Mouse (Mus musculus) CH12F3 (cell line): ENCODE results near the gene Psat1.

ENCODE experiments used
- in situ Hi-C: fragments of 300-500 bp; cut with MboI; formaldehyde crosslinking; loops from 2 replicates; pipeline ENCODE4 v1.14.3; 2020; ENCODE audit warnings: low sequenced_read_pairs

Gene Psat1

DNA sequence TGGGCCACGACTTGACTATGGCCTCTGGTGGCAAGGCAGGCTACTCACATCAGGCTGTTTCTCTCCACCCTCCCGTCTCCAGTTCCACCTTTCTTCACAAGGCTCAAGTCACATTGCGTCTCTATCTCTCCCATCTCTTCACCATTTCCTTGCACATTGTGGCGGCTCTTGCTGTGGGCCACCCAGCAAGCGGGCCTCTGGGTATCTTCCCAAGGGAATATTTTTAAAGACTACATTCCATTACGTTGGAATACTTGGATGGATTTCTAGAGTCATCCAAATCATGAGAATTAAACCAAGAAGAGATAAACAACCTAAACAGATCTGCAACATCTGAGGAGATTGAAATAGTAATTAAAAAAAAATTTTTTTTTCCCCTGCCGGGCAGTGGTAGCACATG is at the start of gene Psat1:
TSS of gene Psat1 (minus strand) at position 101 of the 400 bp plus-strand sequence.
- in situ Hi-C loops: no loop called here

DNA sequence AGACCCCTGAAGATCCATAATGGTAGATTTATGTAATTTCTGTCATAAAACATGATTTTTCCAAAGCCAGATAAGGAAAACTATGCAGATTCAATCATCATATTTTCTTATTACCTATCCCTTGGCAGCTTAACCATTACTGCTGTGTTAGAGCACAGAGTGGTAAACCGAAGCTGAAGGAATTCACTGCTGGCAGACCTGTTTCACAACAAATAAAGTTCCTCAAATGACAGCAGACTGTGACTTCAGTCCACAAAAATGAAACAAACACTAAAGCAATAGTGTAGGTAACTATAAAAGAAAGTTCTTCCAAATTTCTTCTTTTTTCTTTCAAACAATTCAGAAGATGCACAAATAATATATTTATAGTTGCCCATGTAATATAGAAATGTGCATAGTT is 43.0 kb upstream of the Psat1 start:
- in situ Hi-C loops: no loop called here

DNA sequence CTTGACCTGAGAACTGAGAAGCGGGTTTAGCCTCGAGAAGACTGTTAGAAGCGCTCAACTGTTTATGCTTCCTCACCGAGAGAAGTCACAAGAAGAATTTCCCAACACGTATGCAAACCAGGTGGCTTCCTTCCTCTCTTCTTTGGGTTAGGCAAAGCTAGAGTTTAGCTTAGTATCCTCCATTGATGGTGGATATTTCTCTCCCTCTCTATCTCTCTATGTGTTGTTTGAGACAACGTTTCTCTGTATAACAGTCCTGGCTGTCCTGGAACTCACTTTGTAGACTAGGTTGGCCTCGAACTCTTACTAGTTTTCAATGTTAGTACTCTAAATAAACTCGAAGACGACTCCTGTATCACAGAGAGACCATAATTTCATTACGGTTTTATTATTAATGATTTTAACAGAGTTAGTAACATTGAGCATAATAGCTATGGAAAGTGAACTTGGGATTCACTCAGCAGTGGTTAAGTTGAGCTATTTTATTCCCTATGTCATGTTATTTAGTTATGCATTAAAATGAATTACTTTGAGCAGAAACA is 38.1 kb upstream of the Psat1 start:
- in situ Hi-C loops: no loop called here

DNA sequence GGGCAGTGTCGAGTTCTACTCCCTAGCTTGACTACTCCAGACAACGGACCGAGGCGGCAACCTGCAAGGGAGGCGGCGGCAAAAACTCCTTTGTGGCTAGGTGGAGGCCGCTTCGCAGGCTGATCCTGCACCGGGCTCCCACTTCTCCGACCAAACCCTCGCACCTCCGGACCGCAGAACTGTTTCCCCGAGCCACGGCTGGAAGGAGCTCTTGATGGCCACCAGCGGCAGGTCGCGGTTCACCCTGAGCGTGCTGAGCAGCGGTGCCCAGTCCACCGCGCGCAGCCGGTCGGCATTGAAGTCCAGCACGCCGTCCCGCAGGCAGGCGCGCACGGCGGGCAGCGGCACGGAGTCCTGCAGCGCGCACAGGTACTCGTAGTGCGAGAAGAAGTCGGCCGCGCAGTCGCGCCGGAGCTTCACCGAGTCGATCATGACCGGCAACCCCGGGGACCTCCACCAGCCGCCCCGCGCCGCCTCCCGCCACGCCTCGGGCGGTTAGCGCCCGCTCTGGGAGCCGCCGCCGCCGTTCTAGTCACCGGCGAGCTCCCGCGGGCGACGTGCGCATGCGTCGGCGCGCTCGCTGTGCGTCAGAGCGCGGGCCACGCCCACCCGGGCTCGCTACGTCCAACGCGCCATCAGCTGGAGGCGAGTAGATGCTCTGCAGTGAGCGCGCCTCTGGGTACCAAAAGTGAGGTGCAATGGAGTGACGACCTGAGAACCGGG is 37.5 kb upstream of the Psat1 start, which contains the start of gene Cep78:
TSS of gene Cep78 (minus strand) at position 541 of the 723 bp plus-strand sequence.
- in situ Hi-C loops: no loop called here

DNA sequence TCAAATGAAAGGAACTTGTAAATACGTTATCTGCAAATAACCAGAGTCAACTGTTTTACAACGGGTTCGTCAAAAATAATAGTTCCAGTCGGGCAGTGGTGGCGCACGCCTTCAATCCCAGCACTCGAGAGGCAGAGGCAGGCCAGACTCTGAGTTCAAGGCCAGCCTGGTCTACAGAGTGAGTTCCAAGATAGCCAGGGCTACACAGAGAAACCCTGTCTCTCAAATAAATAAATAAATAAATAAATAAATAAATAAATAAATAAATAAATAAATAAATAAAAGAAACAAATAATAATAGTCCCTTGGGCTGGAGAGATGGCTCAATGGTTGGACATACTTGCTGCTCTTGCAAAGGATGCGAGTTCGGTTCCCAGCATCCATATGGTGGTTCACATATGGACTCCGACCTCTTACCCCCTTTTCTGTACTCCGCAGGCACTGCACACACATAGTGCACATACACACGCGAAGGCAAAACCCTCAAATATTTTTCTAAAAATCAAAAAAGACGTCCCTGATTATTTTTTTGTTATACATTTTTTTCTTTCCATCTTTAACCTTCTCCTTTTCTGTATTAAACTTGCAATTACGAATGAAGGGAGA is 36.7 kb upstream of the Psat1 start:
- in situ Hi-C loops: no loop called here

DNA sequence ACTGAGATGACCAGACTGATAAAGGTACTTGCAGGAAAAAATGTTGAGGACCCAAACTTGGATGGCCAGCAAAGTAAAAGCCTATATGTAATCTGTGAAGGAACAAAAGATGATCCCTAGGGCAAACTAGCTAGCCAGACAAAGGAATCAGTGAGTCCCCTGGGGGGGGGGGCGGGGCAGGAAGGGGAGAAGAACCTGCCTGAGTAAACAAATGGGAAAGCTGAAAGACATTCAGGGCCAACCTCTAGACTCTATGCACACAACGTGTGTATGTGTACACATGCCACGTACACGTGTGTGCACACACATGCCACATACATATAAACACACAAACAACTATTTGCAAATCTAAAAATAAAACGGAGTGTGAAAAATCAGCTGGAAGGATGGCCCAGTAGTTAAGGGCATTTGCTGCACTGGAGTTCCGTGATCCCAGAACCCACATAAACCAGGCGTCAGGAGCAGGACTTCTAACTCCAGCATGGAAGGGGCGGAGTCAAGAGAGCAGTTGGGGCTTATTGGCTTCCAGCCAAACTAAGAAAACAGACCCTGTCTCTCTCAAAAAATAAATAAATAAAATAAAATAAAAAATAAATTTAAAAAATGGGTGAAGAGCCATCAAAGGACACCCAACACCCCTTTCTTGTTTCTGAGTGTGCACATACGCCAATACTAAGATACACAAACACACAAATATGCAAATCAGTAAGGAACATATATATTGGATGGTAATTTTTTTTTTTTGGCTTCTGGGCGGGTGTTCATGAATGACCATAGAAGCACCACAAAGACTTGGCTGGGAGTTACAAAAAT is 36.0 kb upstream of the Psat1 start:
- in situ Hi-C loops: no loop called here

DNA sequence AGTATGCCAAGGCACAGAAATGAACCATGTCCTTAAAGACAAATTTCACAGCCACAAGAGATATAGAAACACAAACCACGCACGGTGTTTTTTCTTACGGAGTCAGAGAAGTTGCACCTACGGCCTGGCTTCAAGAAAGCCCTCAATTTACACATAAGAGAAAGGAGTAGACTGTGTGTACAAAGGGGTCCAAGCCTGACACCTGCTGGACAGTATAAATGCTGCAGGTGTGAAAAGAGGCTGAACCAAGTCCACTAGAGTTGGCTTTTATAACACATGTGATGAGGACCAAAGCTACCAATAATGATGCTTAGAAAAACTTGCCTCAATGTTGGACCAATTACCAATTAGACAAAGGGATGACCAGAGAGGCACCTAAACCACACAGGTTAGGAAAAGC is 34.7 kb upstream of the Psat1 start:
- in situ Hi-C loops: no loop called here

DNA sequence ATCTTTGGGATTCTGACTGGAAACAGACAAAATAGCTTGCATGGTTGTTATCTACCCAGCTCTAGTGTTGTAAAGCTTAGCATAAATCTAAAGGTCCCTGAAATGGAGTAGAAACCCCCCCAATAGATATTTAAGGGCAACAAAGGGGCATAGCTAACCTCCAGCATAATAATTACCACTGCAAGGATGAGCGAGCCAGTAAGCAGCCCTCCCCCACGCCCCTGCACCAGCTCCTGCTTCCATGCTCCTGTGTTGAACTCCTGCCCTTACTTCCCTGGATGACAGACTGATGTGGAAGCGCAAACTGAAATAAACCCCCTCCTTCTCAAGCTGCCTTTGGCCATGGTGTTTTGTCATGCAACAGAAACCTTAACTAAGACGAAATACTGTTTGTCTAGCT is 26.2 kb upstream of the Psat1 start:
- in situ Hi-C loops: no loop called here

DNA sequence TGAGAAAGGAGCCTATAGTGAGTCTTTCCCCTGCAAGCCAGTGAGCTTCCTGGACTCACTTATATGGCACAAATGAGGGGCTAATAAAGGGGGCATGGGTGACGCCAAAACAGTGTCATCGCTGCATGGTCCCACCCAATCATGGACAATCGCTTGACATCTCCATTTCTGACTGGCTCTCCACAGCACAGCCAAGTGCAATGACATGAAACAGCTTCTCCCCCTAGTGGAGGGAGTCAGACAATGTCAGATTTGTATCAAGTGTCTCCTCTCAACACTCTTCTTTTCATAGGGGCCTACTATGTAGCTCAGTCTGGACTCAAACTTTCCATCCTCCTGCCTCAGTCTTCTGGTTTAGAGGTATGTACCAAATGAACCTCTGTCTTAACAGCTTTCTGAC is 17.9 kb upstream of the Psat1 start:
- in situ Hi-C loops: no loop called here

DNA sequence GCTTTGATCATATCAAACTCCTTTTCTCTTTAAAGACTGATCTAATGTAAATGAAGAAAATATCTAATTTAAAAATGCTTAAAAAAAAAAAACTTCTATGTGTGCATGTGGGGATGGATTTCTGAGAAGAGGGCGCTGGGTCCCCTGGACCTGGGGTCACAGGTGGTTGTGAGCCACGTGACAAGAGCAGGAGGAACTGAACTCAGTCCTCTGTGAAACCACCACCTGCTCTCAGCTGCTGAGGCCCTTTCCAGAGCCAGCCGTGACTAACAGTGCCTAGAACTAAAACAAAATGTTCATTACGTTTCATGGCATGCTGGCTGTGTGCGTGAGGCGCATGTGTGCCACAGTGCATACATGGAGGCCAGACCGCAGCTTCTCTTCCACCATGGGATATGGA is 17.4 kb upstream of the Psat1 start:
- in situ Hi-C loops: no loop called here

DNA sequence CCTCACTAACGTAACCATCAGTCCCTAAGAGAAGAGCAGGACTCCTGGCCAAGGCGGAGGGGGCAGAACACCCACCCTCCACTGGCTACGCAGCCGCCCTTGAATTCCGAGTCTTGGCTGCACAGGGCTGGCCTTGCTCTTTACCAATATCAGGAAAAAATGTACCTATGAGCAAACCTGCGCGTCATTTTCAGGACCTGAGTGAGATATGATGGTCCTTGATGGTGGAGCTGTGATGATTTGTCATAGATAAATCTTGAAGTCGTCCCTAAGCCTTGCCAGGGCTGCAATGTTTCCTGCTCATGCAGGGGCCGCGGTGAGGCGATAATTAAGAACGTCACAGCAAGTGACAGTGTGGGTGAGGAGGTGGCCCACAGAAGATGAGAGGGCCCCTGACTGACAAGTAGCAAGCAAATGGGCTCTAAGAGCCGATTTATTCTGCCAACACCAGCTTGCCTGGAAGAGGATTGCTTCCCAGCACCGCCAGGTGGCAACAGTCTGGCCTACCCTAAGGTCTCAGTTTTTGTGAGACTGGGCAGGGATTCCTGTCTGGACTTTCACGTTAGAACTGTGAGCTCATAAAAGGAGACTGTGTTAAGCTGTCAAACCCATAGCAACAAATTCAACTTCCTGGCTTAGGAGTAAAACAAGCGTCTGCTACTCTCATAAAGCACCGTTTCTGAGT is 16.0 kb upstream of the Psat1 start:
- in situ Hi-C loops: no loop called here

DNA sequence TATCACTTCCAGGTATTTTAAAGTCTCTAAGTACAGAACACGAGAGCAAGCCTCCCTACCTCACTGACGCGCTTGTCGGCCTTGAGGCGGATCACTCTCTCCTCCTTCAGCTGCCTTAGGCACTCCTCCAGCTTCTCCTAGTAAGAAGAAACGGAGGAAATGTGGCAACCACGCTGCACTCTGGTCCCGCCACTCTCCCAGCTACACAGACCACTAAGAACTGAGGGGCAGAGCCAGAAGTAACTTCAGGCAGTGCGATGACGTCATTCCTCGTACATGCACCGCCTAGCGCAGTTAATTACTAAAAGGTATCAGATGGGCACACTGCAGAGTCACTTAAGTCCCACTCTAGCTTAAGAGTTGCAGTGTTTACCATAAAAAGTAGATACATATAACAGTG is 15.2 kb upstream of the Psat1 start:
- in situ Hi-C loops: no loop called here

DNA sequence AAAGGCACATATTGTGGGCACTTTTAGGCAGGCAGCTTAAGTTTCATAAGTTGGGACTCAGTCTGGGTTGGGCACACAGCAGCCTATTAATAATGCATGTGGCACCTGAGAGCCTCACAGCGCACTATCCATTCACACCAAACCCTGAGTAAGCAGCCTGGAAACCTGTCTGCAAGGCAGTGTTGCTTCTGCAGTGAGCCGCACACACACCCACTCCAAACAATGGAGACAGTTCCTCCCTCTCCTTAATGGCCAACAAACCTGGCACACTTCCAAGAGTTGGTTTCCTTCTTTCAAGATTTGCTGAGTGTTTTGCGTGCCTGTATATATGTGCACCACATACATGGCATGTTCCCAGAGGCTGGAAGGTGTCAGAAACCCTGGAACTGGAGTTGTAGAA is 3.1 kb upstream of the Psat1 start:
- in situ Hi-C loops: no loop called here

DNA sequence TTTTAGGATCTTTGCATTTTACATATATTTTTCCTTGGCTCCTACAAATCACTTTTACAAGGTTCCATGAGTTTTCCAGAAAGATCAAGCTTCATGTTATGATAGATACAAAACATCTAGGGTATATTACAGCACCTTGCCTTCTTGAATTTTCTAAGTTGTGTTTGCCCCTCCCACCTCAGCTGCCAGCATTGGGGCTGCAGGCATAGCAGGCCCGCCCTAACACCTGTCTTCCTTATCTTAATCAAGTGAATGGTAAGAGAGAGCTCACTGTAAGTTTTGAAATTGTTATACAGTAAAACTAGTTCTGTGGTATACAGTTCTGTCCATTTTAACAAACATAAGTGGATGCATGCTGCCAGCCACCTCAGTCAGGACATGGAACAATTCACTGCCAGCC is 1.7 kb upstream of the Psat1 start:
- in situ Hi-C loops: no loop called here

DNA sequence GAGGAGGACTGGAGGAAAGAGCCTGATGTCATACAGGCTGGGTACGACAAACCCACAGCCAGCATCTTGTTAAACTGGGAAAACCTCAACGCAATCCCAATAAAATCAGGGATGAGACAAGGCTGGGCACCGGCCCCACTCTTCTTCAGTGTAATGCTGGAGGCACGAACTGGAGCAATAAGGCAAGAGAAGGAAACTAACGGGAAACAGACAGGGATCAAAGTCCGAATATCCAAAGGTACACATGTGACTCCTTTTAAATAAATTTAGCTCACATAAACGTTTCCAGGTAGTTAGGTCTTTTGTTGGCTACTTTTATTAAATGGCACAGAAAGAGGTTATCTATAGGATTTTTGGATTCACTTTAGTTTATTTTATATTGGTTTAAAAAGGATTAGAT is 1.3 kb upstream of the Psat1 start:
- in situ Hi-C loops: no loop called here

DNA sequence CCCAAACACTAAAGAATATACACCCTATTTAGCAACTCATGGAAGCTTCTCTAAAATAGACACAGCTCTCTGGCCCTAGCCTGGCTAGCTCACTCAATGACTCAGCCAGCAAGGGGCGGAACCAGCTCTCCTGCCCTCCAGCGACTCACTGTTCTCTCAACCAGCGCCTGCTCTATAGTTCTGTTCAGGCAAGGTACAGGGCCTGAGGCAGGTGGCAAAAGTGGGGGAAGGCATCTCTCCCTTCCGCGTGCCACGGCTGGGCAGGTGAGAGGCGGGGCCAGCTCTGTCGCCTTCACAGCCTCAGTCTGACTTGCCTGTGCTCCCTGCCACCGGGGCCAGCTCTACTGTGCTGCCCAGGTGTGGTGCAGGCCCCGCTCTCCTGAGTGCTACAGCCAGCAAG is 474 bp downstream of the Psat1 start:
- in situ Hi-C loops: no loop called here

DNA sequence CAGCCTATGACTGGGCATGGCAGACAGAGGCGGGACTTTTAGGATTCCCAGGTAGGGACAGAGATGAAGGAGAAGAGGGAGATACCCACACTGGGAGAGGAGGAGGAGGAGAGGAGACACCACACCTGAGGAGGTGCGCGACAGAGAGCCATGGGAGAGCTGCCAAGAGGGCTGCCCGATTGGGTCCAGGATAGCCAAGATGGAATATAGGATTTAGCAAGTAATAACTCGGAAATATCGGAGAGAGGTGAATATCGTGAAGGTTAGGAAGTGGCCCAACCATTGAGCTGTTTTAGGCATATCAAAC is 4.1 kb downstream of the Psat1 start:
- in situ Hi-C loops: no loop called here

DNA sequence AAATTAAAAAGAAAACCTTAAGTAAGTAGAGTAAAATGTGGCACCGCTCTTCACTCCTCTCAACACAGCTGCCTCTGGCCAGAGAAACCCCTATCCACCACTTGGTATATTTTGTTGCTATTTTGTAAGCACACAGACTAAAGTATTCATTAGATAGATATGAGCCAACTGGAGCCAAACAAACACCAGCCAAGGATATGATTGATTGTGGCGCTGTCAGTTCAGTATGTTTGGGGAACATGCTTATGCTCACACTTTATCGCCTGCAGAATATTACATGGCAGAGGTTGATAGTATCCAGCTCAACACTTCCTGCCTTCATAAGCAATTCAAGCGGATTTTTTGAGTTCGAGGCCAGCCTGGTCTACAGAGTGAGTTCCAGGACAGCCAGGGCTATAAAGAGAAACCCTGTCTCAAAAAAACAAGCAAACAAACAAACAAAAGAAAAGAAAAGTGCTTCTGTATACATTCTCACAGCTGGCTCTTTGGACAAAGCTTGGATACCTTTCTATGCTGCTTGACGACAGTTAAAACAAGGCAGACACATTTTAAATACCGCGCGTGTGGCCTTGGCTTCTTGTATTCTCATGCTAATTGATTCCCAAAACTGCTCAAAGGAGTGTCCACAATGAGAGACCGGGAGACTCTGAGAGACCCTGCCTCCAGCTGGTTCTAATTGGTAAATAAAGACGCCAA is 4.6 kb downstream of the Psat1 start:
- in situ Hi-C loops: no loop called here

DNA sequence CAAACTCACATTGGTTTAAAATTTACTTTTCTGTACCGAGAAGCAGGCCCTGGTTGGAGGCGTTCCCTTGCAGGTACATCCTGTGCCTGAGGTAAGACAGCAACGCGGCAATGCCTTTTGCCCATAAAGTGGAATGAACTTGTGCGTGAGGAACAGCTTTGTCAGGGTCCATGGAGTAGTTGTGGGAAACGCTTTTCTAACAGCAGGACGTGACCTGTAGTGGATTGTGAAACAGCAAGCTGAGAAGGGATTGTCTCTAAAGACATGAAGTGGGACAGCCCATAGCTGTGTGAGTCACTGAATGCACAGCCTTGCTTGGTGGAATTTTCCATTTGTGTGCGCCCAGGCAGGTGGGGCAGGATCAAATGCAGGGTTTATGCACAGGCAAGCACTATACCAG is 5.7 kb downstream of the Psat1 start:
- in situ Hi-C loops: no loop called here

DNA sequence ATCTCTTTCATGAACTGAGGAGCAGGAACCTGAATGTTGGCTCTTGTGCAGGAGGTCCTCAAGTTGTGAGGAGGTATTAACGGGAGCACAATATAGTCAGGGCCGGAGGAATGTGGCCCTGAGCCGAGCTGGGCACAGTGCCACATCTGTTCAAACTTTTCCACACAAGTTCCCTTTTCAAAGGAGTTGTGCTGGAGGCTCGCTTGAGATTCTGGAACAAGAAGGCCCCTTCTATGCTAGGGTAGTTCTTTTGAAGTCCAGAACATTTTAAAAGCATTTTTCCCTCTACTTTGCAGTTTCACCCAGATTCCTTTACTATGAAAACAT is 21.5 kb downstream of the Psat1 start:
- in situ Hi-C loops: no loop called here
